Mouse (Mus musculus) urinary bladder, postnatal 0 days (tissue): ENCODE results near the gene Ssu2. TPM values are rescaled to one million over a fixed set of nuclear protein-coding genes. Genes with fewer than 3 reads are reported as not detected.

Source experiments
- polyA plus RNA-seq: library from polyadenylated mRNA; unstranded; fragments of >200 nt; fragmentation: Nextera tagmentation; extraction: Ambion mirVana; gene quantifications from 2 replicates; pipeline ENCODE4 v1.2.1, GENCODE M21; 2015

The Ssu2 gene
- polyA plus RNA-seq = 1.4 TPM in 2 replicates

DNA sequence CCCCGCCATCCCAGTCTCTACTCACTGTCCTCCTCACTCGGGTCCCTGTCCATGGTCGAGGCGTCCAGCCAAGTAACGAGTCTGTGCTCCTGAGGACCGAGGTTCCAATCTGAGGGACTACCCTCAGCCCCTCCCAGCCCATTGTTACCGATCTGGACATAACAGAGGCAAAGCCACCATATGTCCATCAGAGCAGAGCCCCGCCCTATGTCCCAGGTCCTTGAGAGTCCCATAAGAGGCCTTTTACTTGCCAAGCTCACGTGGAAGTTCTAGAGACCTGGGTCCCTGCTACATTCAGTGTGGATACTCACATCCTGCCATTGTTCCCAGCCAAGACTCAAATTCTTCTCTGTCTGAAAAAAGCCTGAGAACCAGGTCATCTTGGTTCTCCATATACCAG is at the start of gene Ssu2:
Gene Ssu2 (minus strand): TSS at position 77 of the 400 bp plus-strand sequence.

Other genes starting within 250 kb of the Ssu2 start
- gene Lmcd1, start 114.3 kb downstream of the Ssu2 start, polyA plus RNA-seq = 96.8 and 121 TPM in 2 replicates
- gene Cav3, start 71.5 kb upstream of the Ssu2 start, polyA plus RNA-seq = 44.6 and 58.5 TPM in 2 replicates
- gene Oxtr, start 101.9 kb upstream of the Ssu2 start, polyA plus RNA-seq = 0.05 TPM in 2 replicates